Mouse (Mus musculus): ENCODE data around the gene Ptpn23. TPM values are rescaled to one million over a fixed set of nuclear protein-coding genes. Genes with fewer than 3 reads are reported as not detected.
"Not testable (repeated sequence)": the region's sequence is repeated elsewhere in the genome, so short reads cannot be mapped to it uniquely, and the experiment has no call there.

The Ptpn23 gene
- polyA plus RNA-seq, 1 experiment = 34.0 TPM

- no peak for DNase-seq
- no peaks in the 10 kb centered on the region for H3K4me1 ChIP-seq (ENCODE audit: control insufficient read depth, insufficient read depth, low read length)
- 80% methylated on average over 12 of the region's 12 CpGs for WGBS
- no peak for TF ChIP-seq CTCF (IDR thresholded peaks at IDR 0.05; ENCODE audit: insufficient read depth, low read length)
- no peak for TF ChIP-seq POLR2A (IDR thresholded peaks at IDR 0.05; ENCODE audit: borderline replicate concordance, extremely low read depth, low read depth, low read length)
- H3K4me3 ChIP-seq (replicated peaks; ENCODE audit: extremely low read depth, low read depth, low read length) = no peak within 1 kb of the TSS
These were observed 11.6 kb upstream of the Ptpn23 start, which contains the start of gene Ngp for GRCm38 (mm10) chr9:110419511-110420112. TSS of gene Ngp (plus strand) at chr9:110419747.

- TF ChIP-seq CTCF (IDR thresholded peaks at IDR 0.05; ENCODE audit: insufficient read depth, low read length) (peak; percentile 76), POLR2A (IDR thresholded peaks at IDR 0.05; ENCODE audit: borderline replicate concordance, extremely low read depth, low read depth, low read length) (no peak)
- Histone ChIP-seq H3K4me3 (replicated peaks; ENCODE audit: extremely low read depth, low read depth, low read length) (no peak overlapping the region), H3K4me1 (ENCODE audit: control insufficient read depth, insufficient read depth, low read length) (no peaks in the 10 kb centered on the region; the same call in 1 of the 2 replicates)
- peak; percentile 72 for DNase-seq
- 40% methylated on average over 9 of the region's 9 CpGs for WGBS
These were observed 5.8 kb upstream of the Ptpn23 start for GRCm38 (mm10) chr9:110413785-110414184.

GRCm38 (mm10) chr9:110412926-110413325, 4.9 kb upstream of the Ptpn23 start:
- Histone ChIP-seq H3K4me3 (replicated peaks; ENCODE audit: extremely low read depth, low read depth, low read length) (no peak overlapping the region), H3K4me1 (ENCODE audit: control insufficient read depth, insufficient read depth, low read length) (peaks cover 3% of the 10 kb centered on the region; the same call in 1 of the 2 replicates)
- WGBS = 38% methylated on average over 7 of the region's 7 CpGs
- DNase-seq = peak; percentile 20
- TF ChIP-seq POLR2A (IDR thresholded peaks at IDR 0.05; ENCODE audit: borderline replicate concordance, extremely low read depth, low read depth, low read length) (no peak), CTCF (IDR thresholded peaks at IDR 0.05; ENCODE audit: insufficient read depth, low read length) (no peak)

GRCm38 (mm10) chr9:110410908-110411887, 3.2 kb upstream of the Ptpn23 start:
- DNase-seq = peak; percentile 82

GRCm38 (mm10) chr9:110407311-110408098, 508 bp downstream of the Ptpn23 start:
- WGBS = under 1% methylated on average over 40 of the region's 41 CpGs
- Histone ChIP-seq H3K4me1 (ENCODE audit: control insufficient read depth, insufficient read depth, low read length) (peaks cover 9% of the 10 kb centered on the region), H3K4me3 (replicated peaks; ENCODE audit: extremely low read depth, low read depth, low read length) (peak overlapping the region; percentile 83)
- no peak for DNase-seq
- TF ChIP-seq POLR2A (IDR thresholded peaks at IDR 0.05; ENCODE audit: borderline replicate concordance, extremely low read depth, low read depth, low read length) = no peak; the same call in 1 of the 2 replicates
- no peak for TF ChIP-seq CTCF (IDR thresholded peaks at IDR 0.05; ENCODE audit: insufficient read depth, low read length)

More at GRCm38 (mm10) chr9:110410908-110411887, 3.2 kb upstream of the Ptpn23 start:
- H3K4me1 ChIP-seq (ENCODE audit: control insufficient read depth, insufficient read depth, low read length) = peaks cover 9% of the 10 kb centered on the region
- H3K4me3 ChIP-seq (replicated peaks; ENCODE audit: extremely low read depth, low read depth, low read length) = no peak overlapping the region
- WGBS = 23% methylated on average over 6 of the region's 6 CpGs
- TF ChIP-seq CTCF (IDR thresholded peaks at IDR 0.05; ENCODE audit: insufficient read depth, low read length) (peak; percentile 95), POLR2A (IDR thresholded peaks at IDR 0.05; ENCODE audit: borderline replicate concordance, extremely low read depth, low read depth, low read length) (no peak)

GRCm38 (mm10) chr9:110403240-110403639, 4.8 kb downstream of the Ptpn23 start:
- DNase-seq; H3K4me3 ChIP-seq (replicated peaks; ENCODE audit: extremely low read depth, low read depth, low read length); H3K4me1 ChIP-seq (ENCODE audit: control insufficient read depth, insufficient read depth, low read length): not testable (repeated sequence)
- WGBS = 81% methylated on average over 4 of the region's 4 CpGs

GRCm38 (mm10) chr9:110402731-110403130, 5.3 kb downstream of the Ptpn23 start:
- TF ChIP-seq CTCF (IDR thresholded peaks at IDR 0.05; ENCODE audit: insufficient read depth, low read length) (no peak), POLR2A (IDR thresholded peaks at IDR 0.05; ENCODE audit: borderline replicate concordance, extremely low read depth, low read depth, low read length) (no peak)
- Histone ChIP-seq H3K4me3 (replicated peaks; ENCODE audit: extremely low read depth, low read depth, low read length) (no peak overlapping the region), H3K4me1 (ENCODE audit: control insufficient read depth, insufficient read depth, low read length) (peaks cover 7% of the 10 kb centered on the region)
- 94% methylated on average over 2 of the region's 2 CpGs for WGBS
- no peak for DNase-seq

GRCm38 (mm10) chr9:110400650-110401049, 7.4 kb downstream of the Ptpn23 start:
- H3K4me1 ChIP-seq (ENCODE audit: control insufficient read depth, insufficient read depth, low read length) = no peaks in the 10 kb centered on the region
- no peak for TF ChIP-seq CTCF (IDR thresholded peaks at IDR 0.05; ENCODE audit: insufficient read depth, low read length)
- no peak for TF ChIP-seq POLR2A (IDR thresholded peaks at IDR 0.05; ENCODE audit: borderline replicate concordance, extremely low read depth, low read depth, low read length)
- DNase-seq = no peak
- WGBS = 72% methylated on average over 5 of the region's 5 CpGs
- no peak overlapping the region for H3K4me3 ChIP-seq (replicated peaks; ENCODE audit: extremely low read depth, low read depth, low read length)

GRCm38 (mm10) chr9:110393295-110393694, 14.7 kb downstream of the Ptpn23 start:
- H3K4me3 ChIP-seq (replicated peaks; ENCODE audit: extremely low read depth, low read depth, low read length) = no peak overlapping the region
- WGBS = 74% methylated on average over 4 of the region's 4 CpGs
- TF ChIP-seq POLR2A (IDR thresholded peaks at IDR 0.05; ENCODE audit: borderline replicate concordance, extremely low read depth, low read depth, low read length) (no peak), CTCF (IDR thresholded peaks at IDR 0.05; ENCODE audit: insufficient read depth, low read length) (no peak)
- no peaks in the 10 kb centered on the region for H3K4me1 ChIP-seq (ENCODE audit: control insufficient read depth, insufficient read depth, low read length)
- DNase-seq = no peak

Data from lung, adult 2 months (tissue).